Mouse (Mus musculus): ENCODE measurements at regions not wholly inside any gene's neighbourhood (a gene's known extent, or its start where the extent isn't known, plus 50 kb on each side); places are given as distances from the start of the nearest gene placed in this dataset.

DNA sequence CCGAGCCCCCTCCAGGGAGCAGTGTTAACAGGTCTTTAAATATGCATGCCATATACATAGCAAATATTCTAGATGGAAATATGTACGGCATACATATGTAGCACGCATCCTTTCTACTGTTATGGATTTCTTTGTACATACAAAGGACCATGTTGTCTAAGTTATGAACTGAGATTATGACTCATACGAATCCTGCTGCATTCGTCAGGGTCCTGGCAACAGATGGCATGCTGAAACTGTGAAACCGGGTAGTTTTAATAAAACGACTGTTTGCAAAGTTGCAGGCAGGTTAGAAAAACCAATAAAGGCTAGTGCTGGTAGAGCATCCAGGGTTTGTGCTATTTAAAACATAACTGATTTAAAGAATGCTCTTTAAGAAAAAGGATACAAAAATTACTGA, 88.8 kb upstream of the Tlk1 start:
- DNase-seq (ENCODE audit: inconsistent ontology term), result no peak

DNA sequence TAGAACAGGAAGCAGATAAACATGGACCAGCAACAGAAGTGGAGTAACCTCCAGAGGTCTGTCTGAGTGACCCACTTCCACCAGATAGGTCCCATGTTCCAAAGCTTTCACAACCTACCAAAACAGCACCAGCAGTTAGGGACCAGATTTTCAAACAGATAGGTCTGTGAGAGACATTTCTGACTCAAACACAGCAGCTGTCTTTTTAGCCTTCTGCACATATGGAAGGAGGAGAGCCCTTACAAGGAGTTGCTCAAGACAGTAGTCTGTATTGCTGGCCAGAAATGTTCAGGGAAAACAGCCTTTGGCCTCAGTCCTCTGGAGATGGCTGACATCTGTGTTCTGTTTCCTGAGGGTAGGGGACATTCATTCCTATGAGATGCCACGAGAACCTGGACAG, 83.9 kb upstream of the Tlk1 start:
- DNase-seq (ENCODE audit: inconsistent ontology term), result no peak

DNA sequence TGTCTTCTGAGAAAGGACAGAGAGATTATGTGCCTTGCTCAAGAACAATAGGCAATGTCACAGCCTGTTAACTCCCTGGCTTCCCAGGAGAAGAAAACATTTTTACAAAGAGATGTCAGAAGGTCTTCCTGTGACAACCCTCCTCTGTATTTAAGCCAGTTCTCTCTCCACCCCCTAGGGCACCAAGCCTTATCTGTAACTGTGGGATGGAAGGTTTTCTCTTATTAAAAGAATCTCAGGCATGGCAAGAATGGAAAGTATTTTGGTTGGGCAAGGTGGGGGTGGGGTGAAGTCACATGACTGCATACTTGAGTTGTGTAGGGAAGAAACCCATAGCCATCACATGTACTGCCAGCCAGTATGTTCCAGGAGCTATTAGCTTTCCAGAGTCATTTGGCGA, 83.1 kb upstream of the Tlk1 start:
- DNase-seq (ENCODE audit: inconsistent ontology term), result peak; percentile 97

DNA sequence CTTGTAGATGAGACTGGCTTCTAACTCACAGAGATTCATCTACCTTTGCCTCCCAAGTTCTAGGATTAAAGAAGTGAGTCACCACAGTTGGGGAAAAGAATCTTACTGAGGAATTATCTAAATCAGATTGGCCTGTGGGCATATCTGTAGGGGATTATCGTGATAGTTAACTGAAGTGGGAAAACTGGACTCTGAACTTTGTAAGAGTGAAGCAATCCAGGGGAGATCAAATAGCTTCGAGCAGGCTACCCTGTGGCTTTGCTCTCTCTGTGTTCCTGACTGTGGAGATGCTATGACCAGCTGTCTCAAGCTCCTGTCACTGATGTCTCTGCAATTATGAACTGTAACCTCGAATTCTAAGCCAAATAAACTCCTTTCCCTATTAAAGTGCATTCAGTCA, 80.7 kb upstream of the Tlk1 start:
- DNase-seq (ENCODE audit: inconsistent ontology term), result no peak

DNA sequence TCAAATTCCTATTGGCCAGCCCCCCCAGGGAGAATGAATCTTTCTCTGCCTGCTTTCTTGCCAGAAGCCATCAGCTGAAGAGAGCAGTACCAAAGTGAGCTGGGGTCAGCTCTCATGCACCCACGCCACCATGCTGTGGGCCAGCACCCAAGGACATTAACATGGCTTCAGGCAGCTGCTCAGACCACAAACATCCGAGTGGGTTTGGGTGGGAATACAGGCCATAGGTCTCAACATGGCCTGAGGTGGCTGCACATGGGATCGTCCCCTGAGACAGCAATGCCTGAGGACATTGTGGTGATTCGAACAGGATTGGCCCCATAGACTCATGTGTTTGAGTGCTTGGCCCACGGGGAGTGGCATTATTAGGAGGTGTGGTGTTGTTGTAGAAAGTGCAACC, 78.9 kb upstream of the Tlk1 start:
- DNase-seq (ENCODE audit: inconsistent ontology term), result peak; percentile 17

DNA sequence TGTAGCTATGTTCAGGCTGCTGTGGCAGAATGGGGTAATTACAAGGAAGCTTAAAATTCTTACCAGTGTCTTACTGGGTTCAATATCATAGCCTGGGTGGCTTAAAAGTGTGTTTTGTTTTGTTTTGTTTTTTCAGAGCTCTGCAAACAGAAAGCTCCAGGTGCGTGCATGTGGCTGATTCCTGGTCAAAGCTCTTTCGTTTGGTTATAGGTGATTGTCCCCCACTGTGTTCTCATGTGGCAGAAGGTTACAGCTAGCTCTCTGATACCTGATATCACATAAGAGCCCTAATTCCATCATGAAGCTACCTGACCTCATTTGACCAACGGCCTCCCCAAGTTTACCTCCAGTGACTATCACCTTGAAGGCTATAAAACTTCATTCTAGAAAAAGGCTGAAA, 76.7 kb upstream of the Tlk1 start:
- DNase-seq (ENCODE audit: inconsistent ontology term), result no peak

DNA sequence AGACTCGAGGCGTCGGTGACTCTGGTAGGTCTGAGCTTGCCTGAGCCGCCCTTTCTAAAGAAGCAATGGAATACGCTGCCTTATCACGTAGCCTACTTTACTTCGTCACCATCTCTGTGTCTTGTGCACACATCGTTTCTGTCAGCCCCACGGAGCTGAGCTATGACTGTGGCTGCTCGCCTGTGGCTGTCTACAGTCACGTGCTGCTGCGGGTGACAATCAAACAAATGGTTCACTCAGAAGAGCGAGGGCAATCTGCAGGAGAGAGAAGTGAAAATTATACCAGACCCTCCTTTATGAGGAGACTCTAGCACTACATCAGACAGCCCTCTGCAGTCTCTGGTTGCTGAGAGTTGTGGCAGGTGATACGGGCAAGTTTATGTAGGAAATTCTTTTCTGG, 76.0 kb upstream of the Tlk1 start:
- DNase-seq (ENCODE audit: inconsistent ontology term), result no peak

DNA sequence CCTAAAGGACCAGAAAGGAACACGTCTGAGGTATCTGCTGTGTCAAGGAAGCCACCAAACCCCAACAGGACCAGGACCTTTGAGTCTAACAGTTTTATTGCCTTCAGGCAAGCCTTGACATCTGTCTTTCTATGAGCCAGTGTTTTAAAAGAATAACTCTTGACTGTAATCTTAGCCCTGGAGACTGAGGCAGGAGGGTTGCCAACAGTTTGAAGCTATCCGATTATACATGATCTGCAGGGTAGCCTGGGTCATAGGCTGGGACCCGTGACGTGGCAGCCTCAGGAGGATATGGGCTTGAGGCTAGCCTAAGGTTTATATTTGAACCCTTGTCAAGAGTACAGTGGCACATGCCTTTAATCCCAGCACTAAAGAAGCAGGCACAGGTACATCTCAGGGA, 73.5 kb upstream of the Tlk1 start:
- DNase-seq (ENCODE audit: inconsistent ontology term), result no peak

DNA sequence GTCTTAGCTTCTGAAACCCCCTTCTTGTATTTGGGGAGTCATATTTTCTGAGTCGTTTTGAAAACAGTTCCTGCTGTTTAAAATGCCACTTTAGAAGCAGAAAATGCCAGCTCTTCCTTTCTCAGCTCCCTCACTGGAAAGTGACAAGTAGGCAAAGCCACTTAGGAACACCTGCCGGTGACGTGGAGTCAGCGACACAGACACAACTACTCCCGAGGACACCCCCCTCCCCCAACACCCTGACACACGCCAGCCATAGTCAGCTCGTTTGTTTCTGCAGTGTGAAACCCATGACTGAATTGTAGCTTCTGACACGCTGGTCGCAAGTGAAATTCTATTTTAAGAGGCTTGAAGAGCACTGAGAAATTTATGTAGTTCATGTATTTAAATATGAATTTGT, 72.9 kb upstream of the Tlk1 start:
- DNase-seq (ENCODE audit: inconsistent ontology term), result no peak

DNA sequence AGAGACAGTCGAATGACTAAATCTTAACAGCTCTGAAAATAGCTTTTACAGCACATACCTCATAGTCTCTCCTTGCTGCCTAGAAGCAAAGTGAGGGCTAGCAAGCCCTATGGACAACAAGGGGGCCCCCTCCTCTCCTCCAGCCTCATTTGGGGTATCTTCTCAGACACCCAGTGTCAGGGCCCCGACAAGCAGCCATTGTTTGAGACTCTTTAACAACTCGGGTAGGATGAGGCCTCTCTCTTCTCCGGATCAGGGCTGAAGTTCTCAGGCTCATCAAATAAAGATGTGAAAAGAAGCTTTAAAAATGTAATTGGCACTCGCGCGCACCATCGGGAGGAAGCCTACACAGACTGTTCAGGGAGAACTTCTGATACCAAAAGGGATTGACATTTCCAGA, 71.8 kb upstream of the Tlk1 start:
- DNase-seq (ENCODE audit: inconsistent ontology term), result no peak

DNA sequence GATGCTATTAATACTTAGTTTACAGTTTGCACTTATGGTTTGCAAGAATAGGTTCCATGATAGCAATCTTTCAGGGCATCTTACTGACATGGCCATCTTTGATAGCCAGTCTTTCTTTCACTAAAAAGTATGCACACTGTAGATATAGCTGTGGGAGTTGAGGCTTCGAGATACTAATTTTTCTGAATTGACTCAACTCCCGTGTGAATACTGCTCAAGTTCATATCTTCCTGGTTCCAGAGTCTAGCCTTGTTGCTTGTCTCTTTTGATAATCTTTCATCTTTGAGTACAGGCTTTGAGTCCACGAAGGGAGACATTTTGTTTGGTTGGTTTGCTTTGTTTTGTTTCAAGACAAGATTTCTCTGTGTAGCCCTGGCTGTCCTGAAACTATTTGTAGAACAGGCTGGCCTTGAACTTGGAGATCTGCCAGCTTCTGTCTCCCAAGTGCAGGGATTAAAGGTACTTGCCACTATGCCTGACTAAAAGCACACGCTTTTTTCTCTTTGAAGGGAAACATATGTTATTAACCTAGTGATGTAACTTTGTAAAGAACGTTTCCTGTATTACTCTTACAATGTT, 64.1 kb upstream of the Tlk1 start:
- no peak for DNase-seq (ENCODE audit: inconsistent ontology term)

DNA sequence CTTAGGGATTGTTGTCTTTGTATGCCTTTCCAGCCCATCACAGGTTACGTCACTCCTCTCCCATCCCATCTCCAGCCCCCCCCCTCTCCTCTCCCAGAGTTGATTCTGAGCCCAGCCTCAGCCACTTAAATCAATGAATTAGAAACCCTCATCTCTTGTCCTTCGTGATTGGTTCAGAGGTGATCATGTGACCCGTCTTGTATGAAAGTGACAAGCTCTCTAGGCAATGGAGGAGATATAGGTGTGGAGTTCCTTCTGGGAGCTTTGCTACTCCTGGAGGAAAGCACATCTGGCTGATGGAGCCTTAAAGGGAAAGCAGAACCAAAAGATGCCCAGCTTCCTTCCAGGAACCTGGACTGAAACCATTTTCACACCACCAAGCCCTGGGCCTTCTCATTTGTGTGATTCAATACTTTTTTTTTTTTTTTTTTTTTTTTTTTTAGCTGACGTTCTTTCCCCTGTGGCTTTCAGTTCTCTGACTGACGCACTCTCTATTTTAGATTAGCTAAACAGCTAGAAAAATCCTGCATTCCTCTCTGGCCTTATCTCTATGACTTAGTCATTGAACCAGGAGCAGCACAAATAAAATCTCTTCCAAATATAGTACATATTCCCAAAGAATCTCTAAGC, 63.4 kb upstream of the Tlk1 start:
- no peak for DNase-seq (ENCODE audit: inconsistent ontology term)

DNA sequence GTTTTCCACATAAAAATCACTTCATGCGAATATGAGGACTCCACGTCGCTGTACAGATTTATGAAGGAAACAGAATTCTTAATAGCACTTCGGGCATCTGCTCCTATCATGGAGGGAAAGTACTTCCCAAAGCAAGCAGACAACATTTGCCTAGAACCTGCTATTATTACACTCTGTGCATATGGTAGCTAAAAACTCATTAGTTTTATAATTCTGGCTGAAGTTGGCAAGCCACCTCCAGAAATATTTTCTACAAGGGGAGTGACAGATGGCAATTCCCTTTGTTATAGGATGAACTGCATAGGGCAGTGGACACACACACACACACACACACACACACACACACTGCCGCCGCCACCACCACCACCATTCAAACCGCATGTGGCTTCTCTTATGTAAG, 61.3 kb upstream of the Tlk1 start:
- DNase-seq (ENCODE audit: inconsistent ontology term), result no peak

DNA sequence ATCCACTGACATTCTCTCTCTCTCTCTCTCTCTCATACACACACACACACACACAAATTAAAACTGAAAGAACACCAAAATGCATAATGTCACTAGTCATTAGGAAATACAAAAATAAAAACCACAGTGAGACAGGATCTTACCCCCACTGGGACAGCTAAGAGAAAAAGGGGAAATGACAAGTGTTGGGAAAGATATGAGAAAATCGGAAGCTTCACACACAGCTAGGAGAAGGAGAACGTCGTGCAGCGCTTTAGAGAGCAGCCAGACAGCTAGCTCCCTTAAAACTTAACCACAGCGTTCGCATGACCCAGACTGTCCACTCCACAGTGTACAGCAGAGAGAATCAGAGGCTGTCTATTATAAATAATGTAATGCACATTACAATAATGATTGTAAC, 60.1 kb upstream of the Tlk1 start:
- DNase-seq (ENCODE audit: inconsistent ontology term), result no peak

DNA sequence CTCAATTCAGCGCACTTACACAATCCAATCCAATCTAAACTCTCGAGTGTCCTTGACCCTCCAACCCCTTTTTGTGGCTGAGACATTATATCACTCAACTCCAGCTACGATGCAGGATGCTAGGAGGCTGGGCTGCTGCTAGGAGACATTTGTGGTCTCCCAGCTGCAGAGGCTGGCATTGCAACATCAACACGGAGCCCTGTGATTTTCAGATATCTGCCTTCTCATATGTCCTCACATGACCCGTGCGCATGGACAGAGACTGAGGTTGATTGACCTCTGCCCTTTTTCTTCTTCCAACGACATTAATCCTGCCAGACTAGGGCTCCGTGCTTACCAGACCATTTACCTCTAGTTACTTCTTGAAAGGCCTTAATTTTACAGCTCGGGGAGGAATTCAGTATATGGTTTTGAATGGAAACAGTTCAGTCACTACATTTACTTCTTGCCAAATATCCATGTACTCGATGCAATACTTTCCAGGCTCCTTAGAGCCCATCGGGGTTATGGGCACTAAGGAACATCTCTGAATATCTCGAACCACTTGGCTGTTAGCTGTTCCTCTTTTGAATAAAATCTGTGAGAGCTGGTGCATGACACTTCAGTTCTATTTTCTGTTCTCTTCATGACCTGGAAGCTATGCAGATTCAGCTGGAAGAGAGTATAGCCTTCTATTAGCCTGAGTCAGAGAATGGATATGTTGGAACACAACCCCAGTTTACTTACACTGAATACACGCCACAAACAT, 52.0 kb upstream of the Tlk1 start:
- DNase-seq (ENCODE audit: inconsistent ontology term), result no peak

DNA sequence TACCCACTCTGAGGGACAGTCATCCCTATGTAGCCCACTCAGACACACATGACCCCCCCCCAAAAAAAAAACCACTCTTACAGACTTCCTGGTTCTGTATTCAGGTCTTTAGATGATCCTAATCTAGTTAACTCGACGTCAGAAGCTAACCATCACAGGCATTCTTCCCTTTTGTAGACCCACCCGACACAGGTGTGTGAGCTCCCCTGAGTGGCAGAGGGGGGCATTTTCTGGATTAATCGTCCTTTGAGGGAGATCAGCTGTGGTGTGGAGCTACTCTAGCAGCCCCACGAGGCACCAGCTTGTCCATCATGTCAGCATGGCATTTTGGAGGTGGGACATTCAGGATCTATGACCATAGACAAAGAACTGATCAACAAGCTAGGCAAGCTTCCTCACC, 50.7 kb upstream of the Tlk1 start:
- DNase-seq (ENCODE audit: inconsistent ontology term), result no peak
